Mouse (Mus musculus) neural tube, embryonic 13.5 days (tissue): ENCODE results near the gene Cdhr2. TPM values are rescaled to one million over a fixed set of nuclear protein-coding genes. Genes with fewer than 3 reads are reported as not detected.
A peak's percentile ranks its signal among the peaks of the same experiment; 100 is the strongest.

Source experiments
- ATAC-seq: fragments of 200-750 bp; cut with Nextera tagmentation; 2 replicates; pipeline ENCODE4 v1.8.0; 2017; ENCODE audit warnings: low read depth, mild to moderate bottlenecking, moderate TSS enrichment, moderate library complexity
- H3K27ac ChIP-seq: fragments of 300-500 bp; sonication (generic); replicated peaks from 2 replicates; pipeline ENCODE4 v1.5.1; 2015; ENCODE audit warnings: moderate library complexity, mild to moderate bottlenecking, inconsistent platforms
- H3K27me3 ChIP-seq: fragments of 300-500 bp; sonication (generic); 2 replicates; pipeline ENCODE4 v1.6.1; 2015; ENCODE audit warnings: mild to moderate bottlenecking, inconsistent platforms
- H3K36me3 ChIP-seq: fragments of 300-500 bp; sonication (generic); 2 replicates; pipeline ENCODE4 v1.6.1; 2015; ENCODE audit warnings: mild to moderate bottlenecking, inconsistent platforms
- H3K4me1 ChIP-seq: fragments of 300-500 bp; sonication (generic); replicated peaks from 2 replicates; pipeline ENCODE4 v1.6.1; 2015; ENCODE audit warnings: inconsistent platforms
- H3K4me2 ChIP-seq: fragments of 300-500 bp; sonication (generic); 2 replicates; pipeline ENCODE4 v1.6.1; 2015; ENCODE audit warnings: inconsistent platforms, mild to moderate bottlenecking, moderate library complexity
- H3K4me3 ChIP-seq: fragments of 300-500 bp; sonication (generic); 2 replicates; pipeline ENCODE4 v1.5.1; 2015; ENCODE audit warnings: mild to moderate bottlenecking, inconsistent platforms
- H3K9ac ChIP-seq: fragments of 300-500 bp; sonication (generic); 2 replicates; pipeline ENCODE4 v1.6.1; 2015; ENCODE audit warnings: moderate library complexity, mild to moderate bottlenecking, inconsistent platforms
- H3K9me3 ChIP-seq: fragments of 300-500 bp; sonication (generic); 2 replicates; pipeline ENCODE4 v1.6.1; 2016; ENCODE audit warnings: inconsistent platforms
- WGBS: fragments of 180-500 bp; shearing (Covaris S2); methylation state at CpG from one replicate; pipeline ENCODE4 v1.1.7; 2015; 5-methylcytosine and 5-hydroxymethylcytosine counted together
- polyA plus RNA-seq: library from polyadenylated mRNA; unstranded; fragments of >200 nt; fragmentation: Nextera tagmentation; extraction: Ambion mirVana; gene quantifications from 2 replicates; pipeline ENCODE4 v1.2.1, GENCODE M21; 2015

The Cdhr2 gene
- polyA plus RNA-seq, 1 experiment from 2014 or later = 0.06 TPM

DNA sequence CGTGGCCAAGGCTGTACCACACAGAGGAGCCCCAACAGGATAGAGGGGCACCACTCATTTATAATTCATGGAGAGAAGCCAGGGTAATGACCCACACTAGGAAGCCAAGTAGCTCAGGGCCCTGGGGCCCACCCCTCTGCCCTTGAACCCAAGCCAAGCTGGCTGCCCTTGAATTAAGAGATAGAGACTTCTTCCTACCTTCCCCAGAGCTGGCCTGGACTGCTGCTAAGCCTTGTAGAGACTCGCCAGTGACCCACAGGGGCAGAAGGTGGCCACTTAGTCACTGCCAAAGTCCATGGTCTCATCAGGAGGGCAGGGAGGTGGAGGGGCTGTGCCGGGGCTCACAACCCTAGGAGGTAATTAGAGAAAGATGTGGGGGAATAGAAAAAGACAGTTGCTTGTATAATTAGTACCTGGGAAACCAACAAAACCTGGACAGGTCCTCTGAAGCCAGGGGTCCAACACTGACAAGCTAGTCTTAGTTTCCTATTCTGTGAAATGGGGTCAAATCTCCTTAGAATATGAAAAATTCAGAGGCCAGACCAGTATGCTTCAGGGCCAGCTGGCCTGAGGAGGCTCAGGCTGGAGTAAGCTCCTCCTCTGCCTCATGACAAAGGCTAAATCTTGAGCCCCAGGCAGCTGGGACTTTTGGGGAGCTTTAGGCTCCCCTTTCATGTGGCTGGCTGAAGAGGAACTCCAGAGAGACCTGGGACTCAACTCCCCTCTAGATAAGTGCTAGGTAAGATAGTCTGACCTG is 16.9 kb upstream of the Cdhr2 start:
- Histone ChIP-seq H3K4me1 (peaks cover 38% of the 10 kb centered on the region), H3K27ac (no peak overlapping the region), H3K4me3 (peak overlapping the region; percentile 97), H3K9ac (peak overlapping the region; percentile 98), H3K36me3 (peaks cover 57% of the 10 kb centered on the region), H3K9me3 (no peaks in the 10 kb centered on the region), H3K27me3 (no peaks in the 10 kb centered on the region), H3K4me2 (peak overlapping the region; percentile 87)
- WGBS = 89% methylated on average over 3 of the region's 3 CpGs
- no peak for ATAC-seq

DNA sequence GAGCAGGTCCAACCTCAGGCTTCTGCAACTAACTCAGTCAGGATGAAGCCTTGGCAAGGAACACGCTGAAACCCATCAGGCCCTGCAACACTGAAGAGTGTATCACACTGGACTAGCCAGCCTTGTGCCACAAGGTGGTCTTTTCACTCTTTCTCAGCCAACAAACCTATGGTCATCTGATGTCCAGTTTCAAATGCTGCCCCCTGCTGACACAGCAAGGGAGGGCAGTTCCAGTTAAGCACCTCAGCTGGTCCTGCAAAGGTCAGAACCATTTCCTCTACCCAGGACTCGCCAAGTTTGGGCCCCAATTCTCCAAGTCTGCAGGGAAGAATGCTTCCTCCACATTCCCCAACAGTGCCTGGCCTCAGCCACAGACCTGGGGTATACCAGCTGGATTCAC is 16.1 kb upstream of the Cdhr2 start:
- Histone ChIP-seq H3K4me2 (peak overlapping the region; percentile 87), H3K9me3 (no peaks in the 10 kb centered on the region), H3K27me3 (no peaks in the 10 kb centered on the region), H3K36me3 (peaks cover 50% of the 10 kb centered on the region), H3K27ac (no peak overlapping the region), H3K4me1 (peaks cover 45% of the 10 kb centered on the region), H3K4me3 (peak overlapping the region; percentile 97), H3K9ac (peak overlapping the region; percentile 98)
- 44% methylated on average over 2 of the region's 2 CpGs for WGBS
- no peak for ATAC-seq

DNA sequence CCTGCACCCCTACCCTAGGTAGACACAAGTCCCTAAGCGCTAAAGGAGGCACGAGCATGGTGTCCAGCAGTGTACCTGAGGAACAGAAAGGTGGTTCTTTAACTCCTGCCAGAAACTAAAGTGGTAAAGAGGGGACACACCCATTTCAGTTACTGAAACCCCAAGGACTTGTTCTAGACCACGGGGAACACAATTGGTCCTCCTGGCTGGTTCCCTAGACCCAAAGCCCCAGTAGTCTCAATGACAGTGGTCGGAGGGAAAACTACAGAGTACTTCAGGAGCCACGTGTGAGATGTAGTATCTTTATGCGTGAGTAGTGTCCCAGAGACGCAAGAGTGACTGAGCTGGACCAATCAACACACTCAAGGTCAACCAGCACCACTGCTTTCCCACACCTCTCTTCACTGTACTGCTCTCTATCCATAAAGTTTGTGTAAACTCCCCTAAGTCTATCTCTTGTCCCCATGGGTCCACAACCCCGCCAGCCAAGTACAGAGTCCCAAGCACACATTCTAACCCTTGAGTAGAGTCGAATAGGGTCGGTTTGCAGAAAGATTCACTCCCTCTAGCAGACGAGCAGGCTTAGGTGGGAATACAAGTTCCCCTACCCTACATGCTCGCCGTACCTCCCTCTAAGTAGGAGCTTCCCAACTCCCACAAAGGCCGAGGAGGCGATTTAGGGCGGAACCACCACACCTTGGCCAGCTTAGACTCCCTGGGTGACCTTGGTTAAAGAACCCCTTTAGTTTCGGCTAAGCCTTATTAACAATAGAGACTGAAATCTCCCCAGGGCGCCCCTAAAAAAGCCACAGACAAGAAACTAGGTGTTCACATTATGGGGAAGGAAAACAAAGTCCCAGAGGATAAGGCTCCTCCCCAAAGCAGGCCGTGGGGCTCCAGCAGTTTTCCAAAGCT is 14.9 kb upstream of the Cdhr2 start:
- peak overlapping the region; percentile 98 for H3K9ac ChIP-seq
- H3K36me3 ChIP-seq = peaks cover 38% of the 10 kb centered on the region
- no peaks in the 10 kb centered on the region for H3K27me3 ChIP-seq
- peak overlapping the region; percentile 99 for H3K27ac ChIP-seq
- H3K4me3 ChIP-seq = peak overlapping the region; percentile 97
- H3K9me3 ChIP-seq = no peaks in the 10 kb centered on the region
- peak overlapping the region; percentile 87 for H3K4me2 ChIP-seq
- WGBS = 7% methylated on average over 19 of the region's 19 CpGs
- no peak for ATAC-seq
- H3K4me1 ChIP-seq = peaks cover 56% of the 10 kb centered on the region

DNA sequence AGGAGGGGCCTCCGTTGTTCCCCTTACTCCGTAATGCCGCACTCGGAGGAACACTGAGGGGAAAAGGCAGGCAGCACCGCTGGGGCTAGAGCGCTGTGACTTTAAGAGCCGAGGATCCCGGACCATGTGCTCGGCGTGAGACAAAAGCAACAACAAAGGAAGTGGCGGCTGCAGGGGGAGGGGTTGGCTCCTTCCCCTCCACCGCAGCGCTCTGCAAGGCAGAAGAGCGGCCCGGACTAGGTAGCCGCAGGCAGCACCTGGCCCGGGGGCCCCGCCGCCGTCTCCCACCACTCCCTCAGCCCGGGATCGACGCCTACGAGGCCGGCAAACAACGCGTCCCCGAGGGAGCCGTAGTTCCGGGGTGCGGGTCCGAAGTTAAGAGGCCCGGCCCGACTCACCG is 14.2 kb upstream of the Cdhr2 start:
- WGBS = under 1% methylated on average over 34 of the region's 35 CpGs
- H3K27me3 ChIP-seq = no peaks in the 10 kb centered on the region
- peak overlapping the region; percentile 97 for H3K4me3 ChIP-seq
- peak overlapping the region; percentile 99 for H3K27ac ChIP-seq
- peak overlapping the region; percentile 98 for H3K9ac ChIP-seq
- H3K36me3 ChIP-seq = peaks cover 31% of the 10 kb centered on the region
- peaks cover 63% of the 10 kb centered on the region for H3K4me1 ChIP-seq
- peak; percentile 77 for ATAC-seq
- H3K4me2 ChIP-seq = peak overlapping the region; percentile 87
- H3K9me3 ChIP-seq = no peaks in the 10 kb centered on the region

DNA sequence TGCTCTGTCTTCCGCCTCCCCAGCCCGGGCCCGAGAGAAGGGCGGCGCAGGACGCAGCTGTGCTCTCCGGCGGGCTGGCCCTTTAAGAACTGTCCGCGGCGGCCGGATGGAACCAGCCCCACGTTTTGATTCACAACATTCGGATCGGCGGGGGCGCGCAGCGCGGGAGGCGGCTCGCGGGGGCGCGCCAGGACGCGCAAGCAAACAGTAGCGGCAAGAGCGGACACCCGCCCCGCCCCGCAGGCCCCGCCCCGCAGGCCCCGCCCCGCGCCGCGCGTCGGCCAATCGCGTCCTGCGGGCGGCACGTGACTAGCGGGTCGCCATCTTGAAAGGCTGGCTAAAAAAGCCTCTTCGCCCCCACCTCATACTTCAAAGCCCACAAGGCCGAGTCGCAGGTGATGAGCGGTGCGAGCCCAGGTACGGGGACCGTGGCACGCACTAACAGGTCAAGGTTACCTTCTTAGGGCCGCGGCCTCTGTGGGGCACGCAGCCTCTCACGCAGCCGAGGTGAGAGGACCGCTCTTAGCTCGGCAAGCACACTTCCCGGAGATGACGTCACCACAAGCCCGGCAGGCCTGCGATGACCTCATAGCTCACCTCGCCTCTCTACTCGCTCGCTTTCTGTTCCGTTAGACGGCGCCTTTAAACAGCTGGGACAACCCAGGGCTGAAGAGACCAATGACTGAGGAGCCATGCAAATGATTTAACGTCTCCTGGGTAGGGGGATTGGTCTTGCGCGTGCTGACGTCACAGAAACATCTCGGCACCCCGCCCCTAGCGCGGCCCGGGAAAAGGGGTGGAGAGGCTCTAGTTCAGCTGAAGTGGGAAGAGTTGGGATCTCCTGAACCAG is 13.5 kb upstream of the Cdhr2 start:
- Histone ChIP-seq H3K9me3 (no peaks in the 10 kb centered on the region), H3K4me1 (peaks cover 70% of the 10 kb centered on the region), H3K36me3 (peaks cover 24% of the 10 kb centered on the region), H3K4me2 (peak overlapping the region; percentile 87), H3K9ac (peak overlapping the region; percentile 98), H3K27ac (peak overlapping the region; percentile 99), H3K27me3 (no peaks in the 10 kb centered on the region), H3K4me3 (peak overlapping the region; percentile 97)
- ATAC-seq = peak; percentile 91
- under 1% methylated on average over 79 of the region's 82 CpGs for WGBS

DNA sequence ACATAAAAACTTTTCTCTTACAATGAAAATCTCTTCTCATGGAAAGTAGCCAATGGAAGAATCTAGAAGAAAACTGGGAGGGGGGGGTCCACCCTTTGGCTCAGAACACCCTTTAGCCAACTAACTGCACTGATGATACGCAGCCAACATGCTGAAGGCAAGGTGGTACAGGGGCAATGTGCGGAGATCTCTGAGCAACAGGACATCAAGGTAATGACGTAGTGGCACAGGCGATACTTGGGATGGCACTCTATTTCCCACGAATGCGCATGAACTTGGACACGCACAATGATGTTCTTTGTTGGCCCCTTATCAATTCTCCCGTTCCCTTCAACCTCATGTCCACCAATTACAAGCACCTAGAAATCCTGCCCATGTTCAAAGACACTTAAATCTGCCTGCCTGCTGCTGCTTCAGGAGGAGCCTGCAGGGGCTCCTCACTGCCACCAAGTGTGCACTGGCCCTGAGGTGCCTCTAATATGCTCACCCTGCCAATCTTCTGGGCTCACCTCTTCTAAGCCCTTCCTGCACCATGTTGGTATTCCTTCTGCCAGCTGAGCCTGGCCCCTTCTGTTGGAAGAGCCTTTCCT is 11.0 kb upstream of the Cdhr2 start:
- 92% methylated on average over 8 of the region's 8 CpGs for WGBS
- no peak overlapping the region for H3K4me3 ChIP-seq
- no peaks in the 10 kb centered on the region for H3K27me3 ChIP-seq
- H3K36me3 ChIP-seq = no peaks in the 10 kb centered on the region
- H3K9ac ChIP-seq = no peak overlapping the region
- H3K4me2 ChIP-seq = no peak overlapping the region
- no peaks in the 10 kb centered on the region for H3K9me3 ChIP-seq
- H3K27ac ChIP-seq = no peak overlapping the region
- peaks cover 57% of the 10 kb centered on the region for H3K4me1 ChIP-seq
- no peak for ATAC-seq

DNA sequence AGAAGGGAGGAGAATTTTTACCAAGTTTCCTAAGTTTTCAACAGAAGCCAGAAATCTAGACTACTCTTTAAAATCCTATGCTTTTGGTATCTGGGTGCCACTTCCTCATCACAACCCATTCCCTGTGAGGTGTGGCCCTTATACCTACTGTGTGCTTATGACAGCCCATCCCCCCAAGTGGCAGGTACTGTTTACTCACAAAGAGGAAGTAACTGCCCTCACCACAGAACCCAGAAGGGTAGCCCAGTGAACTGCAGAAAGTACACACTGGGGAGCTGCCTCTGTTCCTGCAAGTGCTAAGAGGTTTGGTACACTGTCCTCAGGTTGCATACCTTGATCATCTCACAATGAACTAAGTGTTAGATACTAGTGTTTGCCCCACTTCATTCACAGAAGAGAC is 9.5 kb upstream of the Cdhr2 start:
- H3K9ac ChIP-seq = no peak overlapping the region

DNA sequence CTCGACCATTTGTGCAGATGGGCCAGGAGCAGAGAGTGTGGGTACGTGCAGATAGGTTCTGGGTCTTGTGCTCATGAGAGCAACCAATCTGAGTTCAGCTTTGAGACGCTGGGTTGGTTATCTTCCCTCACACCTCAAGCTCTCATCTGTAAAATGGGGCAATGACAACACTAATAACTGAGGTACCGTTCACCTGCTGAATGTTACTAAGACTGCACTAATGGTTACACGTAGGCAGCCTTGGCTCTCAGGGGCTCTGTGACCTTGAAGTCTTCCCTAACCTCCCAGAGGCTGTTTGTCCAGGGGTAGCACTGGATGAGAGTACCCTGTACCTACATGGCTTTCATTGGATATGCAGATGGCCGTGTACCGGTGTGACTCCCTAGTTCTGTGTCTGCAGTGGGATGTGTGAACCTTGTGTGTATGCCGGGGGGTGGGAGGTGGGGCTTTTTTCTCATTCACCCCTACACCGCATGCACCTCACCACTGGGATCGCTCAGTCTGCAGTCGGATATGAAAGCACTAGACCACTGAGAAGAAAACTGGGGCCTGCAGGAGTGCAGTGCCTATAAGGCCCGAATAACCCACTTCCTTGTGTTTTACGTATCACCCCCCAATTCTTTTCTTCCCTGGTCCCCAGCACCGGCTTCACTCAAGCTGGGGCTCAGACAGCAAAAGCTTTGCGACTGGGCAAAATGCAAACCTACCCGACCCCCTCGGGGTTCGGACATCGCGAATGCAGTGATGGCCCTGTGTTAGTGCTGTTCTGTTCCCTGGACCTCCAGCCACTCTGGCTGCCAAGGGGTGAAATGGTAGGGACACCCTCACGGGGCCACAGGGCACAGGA is 8.3 kb upstream of the Cdhr2 start:
- H3K4me3 ChIP-seq = peak overlapping the region; percentile 69
- ATAC-seq = no peak
- H3K4me2 ChIP-seq = peak overlapping the region; percentile 90
- H3K9me3 ChIP-seq = no peaks in the 10 kb centered on the region
- H3K4me1 ChIP-seq = peaks cover 46% of the 10 kb centered on the region
- peak overlapping the region; percentile 90 for H3K27ac ChIP-seq
- H3K27me3 ChIP-seq = no peaks in the 10 kb centered on the region
- no peaks in the 10 kb centered on the region for H3K36me3 ChIP-seq
- H3K9ac ChIP-seq = peak overlapping the region; percentile 94
- WGBS = 15% methylated on average over 21 of the region's 21 CpGs

More for the DNA sequence above, 9.5 kb upstream of the Cdhr2 start:
- Histone ChIP-seq H3K36me3 (no peaks in the 10 kb centered on the region), H3K27ac (no peak overlapping the region), H3K27me3 (no peaks in the 10 kb centered on the region), H3K4me3 (no peak overlapping the region), H3K4me1 (peaks cover 46% of the 10 kb centered on the region), H3K9me3 (no peaks in the 10 kb centered on the region), H3K4me2 (peak overlapping the region; percentile 90)
- no peak for ATAC-seq

DNA sequence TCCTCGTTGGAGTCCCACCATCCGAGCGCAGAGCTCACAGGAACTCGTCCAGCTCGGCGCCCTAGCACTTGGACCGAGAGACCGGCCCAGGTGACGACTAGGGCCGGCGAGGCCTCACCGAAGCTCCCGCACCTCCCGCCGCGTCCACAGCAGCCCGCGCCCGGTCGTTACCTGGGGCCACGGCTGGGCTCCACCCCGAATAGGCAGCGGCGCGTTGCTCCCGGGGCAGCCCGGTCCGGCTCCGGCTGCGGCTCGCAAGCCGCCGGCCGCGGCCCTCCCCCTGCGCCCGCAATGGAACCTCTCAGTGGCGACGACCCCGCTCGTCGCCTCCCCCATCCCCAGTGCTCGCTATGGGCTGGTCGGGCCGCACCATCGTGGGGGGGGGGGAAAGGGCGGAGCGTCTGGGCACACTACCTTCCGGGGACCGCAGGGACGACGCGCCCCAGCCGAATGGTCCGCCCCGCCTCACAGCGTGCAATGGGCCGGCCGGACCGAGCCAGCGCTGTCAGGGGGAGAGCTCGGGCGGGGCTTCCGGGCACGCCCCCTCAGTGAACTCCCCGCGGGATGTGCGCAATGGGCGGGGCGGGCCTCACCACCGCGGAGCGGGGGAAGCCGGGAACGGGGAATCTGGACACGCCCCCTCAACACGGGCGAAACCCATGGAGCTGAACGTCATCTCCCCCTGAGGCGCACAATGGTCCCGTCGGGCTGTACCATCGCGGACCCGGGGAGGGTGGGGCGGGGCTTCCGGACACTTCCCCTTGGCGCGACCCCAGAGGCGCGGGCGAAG is 7.5 kb upstream of the Cdhr2 start, which contains the start of gene Rnf44:
Gene Rnf44, minus strand, starts transcription at position 350 of the 790 bp plus-strand sequence.
- Histone ChIP-seq H3K27ac (peak within 1 kb of the TSS; percentile 93), H3K36me3 (no peaks in the 10 kb centered on the region), H3K9ac (peak within 1 kb of the TSS; percentile 94), H3K27me3 (no peaks in the 10 kb centered on the region), H3K9me3 (no peaks in the 10 kb centered on the region), H3K4me3 (peak within 1 kb of the TSS; percentile 69), H3K4me1 (peaks cover 40% of the 10 kb centered on the region), H3K4me2 (peak within 1 kb of the TSS; percentile 90)
- peak; percentile 98 for ATAC-seq
- WGBS = under 1% methylated on average over 90 of the region's 92 CpGs

DNA sequence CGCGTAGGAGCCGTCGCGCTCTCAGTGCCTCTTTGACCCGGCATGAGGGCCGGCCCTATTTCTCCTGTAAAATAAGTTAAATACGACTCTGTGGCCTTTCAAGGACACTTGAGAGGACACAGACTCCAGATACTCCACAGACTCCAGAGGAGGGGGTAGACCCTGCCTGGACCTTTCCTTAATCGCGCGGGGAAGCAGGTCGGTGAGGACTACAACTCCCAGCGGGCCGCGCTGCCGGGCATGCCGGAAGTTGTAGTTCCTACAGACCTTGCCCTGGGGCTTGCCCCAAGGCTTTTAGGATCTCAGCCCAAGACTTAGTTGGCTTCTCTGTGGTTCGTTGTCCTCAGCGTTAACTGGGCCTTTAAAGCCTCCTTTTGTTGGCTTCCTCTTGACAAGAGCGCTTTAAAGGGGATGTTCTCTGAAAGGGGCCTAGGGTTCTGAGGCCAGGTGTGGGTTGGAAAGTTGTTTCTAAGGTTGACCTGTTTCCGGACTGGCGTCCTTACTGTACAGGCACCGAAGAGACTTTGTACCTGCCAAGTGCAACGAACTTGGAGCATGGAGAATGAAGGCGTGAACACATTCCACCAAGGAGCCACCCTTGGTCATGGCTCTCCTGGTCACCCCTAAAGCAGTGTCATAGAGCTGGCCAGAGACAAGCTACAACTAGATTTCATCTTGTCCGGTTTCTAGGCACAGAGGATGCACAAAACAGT is 6.8 kb upstream of the Cdhr2 start:
- no peaks in the 10 kb centered on the region for H3K9me3 ChIP-seq
- peaks cover 32% of the 10 kb centered on the region for H3K4me1 ChIP-seq
- H3K27me3 ChIP-seq = no peaks in the 10 kb centered on the region
- ATAC-seq = peak; percentile 91
- peak overlapping the region; percentile 93 for H3K27ac ChIP-seq
- peak overlapping the region; percentile 50 for H3K4me2 ChIP-seq
- H3K36me3 ChIP-seq = no peaks in the 10 kb centered on the region
- peak overlapping the region; percentile 69 for H3K4me3 ChIP-seq
- H3K9ac ChIP-seq = peak overlapping the region; percentile 65
- WGBS = 16% methylated on average over 26 of the region's 26 CpGs
